Mouse (Mus musculus) kidney, embryonic 14.5 days (tissue): ENCODE results near the gene Snx9. TPM values are rescaled to one million over a fixed set of nuclear protein-coding genes. Genes with fewer than 3 reads are reported as not detected.

Source experiments
- ATAC-seq: fragments of 200-750 bp; cut with Nextera tagmentation; 2 replicates; pipeline ENCODE4 v1.8.0; 2017; ENCODE audit warnings: moderate number of reproducible peaks, mild to moderate bottlenecking, moderate TSS enrichment, moderate library complexity; ENCODE audit not compliant: low FRiP score, low TSS enrichment
- H3K27ac ChIP-seq: fragments of 300-500 bp; sonication (generic); 2 replicates; pipeline ENCODE4 v1.5.1; 2014; ENCODE audit warnings: low read depth, mild to moderate bottlenecking, low read length, moderate library complexity, mixed read lengths
- H3K27me3 ChIP-seq: fragments of 300-500 bp; sonication (generic); 2 replicates; pipeline ENCODE4 v1.6.1; 2014; ENCODE audit warnings: mild to moderate bottlenecking, low read length; ENCODE audit not compliant: control insufficient read depth, insufficient read depth
- H3K36me3 ChIP-seq: fragments of 300-500 bp; sonication (generic); 2 replicates; pipeline ENCODE4 v1.6.1; 2014; ENCODE audit warnings: low read length, mixed read lengths; ENCODE audit not compliant: control insufficient read depth, insufficient read depth
- H3K4me1 ChIP-seq: fragments of 300-500 bp; sonication (generic); 2 replicates; pipeline ENCODE4 v1.6.1; 2014; ENCODE audit warnings: low read length, mixed read lengths; ENCODE audit not compliant: control insufficient read depth, insufficient read depth
- H3K4me2 ChIP-seq: fragments of 300-500 bp; sonication (generic); replicated peaks from 2 replicates; pipeline ENCODE4 v1.6.1; 2014; ENCODE audit warnings: low read depth, mild to moderate bottlenecking, low read length
- H3K4me3 ChIP-seq: fragments of 300-500 bp; sonication (generic); 2 replicates; pipeline ENCODE4 v1.5.1; 2014; ENCODE audit warnings: mild to moderate bottlenecking, low read length
- H3K9ac ChIP-seq: fragments of 300-500 bp; sonication (generic); 2 replicates; pipeline ENCODE4 v1.6.1; 2014; ENCODE audit warnings: low read depth, mild to moderate bottlenecking, low read length, moderate library complexity
- H3K9me3 ChIP-seq: fragments of 300-500 bp; sonication (generic); 2 replicates; pipeline ENCODE4 v1.6.1; 2016; ENCODE audit warnings: low read length; ENCODE audit not compliant: control insufficient read depth
- WGBS: fragments of 180-500 bp; shearing (Covaris S2); extraction: QIAGEN DNeasy Blood & Tissue Kit; methylation state at CpG from one replicate; pipeline ENCODE4 v1.1.7; 2014; 5-methylcytosine and 5-hydroxymethylcytosine counted together
- polyA plus RNA-seq: library from polyadenylated mRNA; unstranded; fragments of >200 nt; fragmentation: Nextera tagmentation; extraction: Ambion mirVana; gene quantifications from 2 replicates; pipeline ENCODE4 v1.2.1, GENCODE M21; 2014

Snx9 gene
- polyA plus RNA-seq, 1 experiment from 2014 or later: 44.5 TPM

- peaks cover 16% of the 10 kb centered on the region; the same call in 1 of the 2 replicates for H3K4me1 ChIP-seq
- peak overlapping the region; percentile 76 for H3K4me2 ChIP-seq
- H3K27me3 ChIP-seq: no peaks in the 10 kb centered on the region
- peak overlapping the region; percentile 37 for H3K4me3 ChIP-seq
- peak; percentile 93 for ATAC-seq
- H3K9me3 ChIP-seq: no peaks in the 10 kb centered on the region
- H3K9ac ChIP-seq: peak overlapping the region; percentile 57
- H3K27ac ChIP-seq: no peak overlapping the region
- H3K36me3 ChIP-seq: peaks cover 9% of the 10 kb centered on the region
- 2% methylated on average over 30 of the region's 30 CpGs for WGBS
Measured at GRCm38 (mm10) chr17:5934554-5935324, 93.6 kb downstream of the Snx9 start.

- Histone ChIP-seq H3K27me3 (no peaks in the 10 kb centered on the region), H3K9ac (no peak overlapping the region), H3K4me1 (peaks cover 16% of the 10 kb centered on the region; the same call in 1 of the 2 replicates), H3K4me2 (no peak overlapping the region), H3K36me3 (peaks cover 4% of the 10 kb centered on the region; the same call in 1 of the 2 replicates), H3K4me3 (no peak overlapping the region), H3K27ac (no peak overlapping the region), H3K9me3 (no peaks in the 10 kb centered on the region)
- WGBS: 56% methylated on average over 3 of the region's 3 CpGs
- ATAC-seq: no peak
Measured at GRCm38 (mm10) chr17:5935680-5936079, 94.6 kb downstream of the Snx9 start.

- Histone ChIP-seq H3K27ac (no peak overlapping the region), H3K9me3 (no peaks in the 10 kb centered on the region), H3K9ac (no peak overlapping the region), H3K4me1 (peaks cover 16% of the 10 kb centered on the region; the same call in 1 of the 2 replicates), H3K36me3 (peaks cover under 1% of the 10 kb centered on the region; the same call in 1 of the 2 replicates), H3K27me3 (no peaks in the 10 kb centered on the region), H3K4me3 (no peak overlapping the region), H3K4me2 (no peak overlapping the region)
- ATAC-seq: no peak
- 72% methylated on average over 14 of the region's 14 CpGs for WGBS
Measured at GRCm38 (mm10) chr17:5936276-5936675, 95.1 kb downstream of the Snx9 start.

GRCm38 (mm10) chr17:5937441-5937840, 96.3 kb downstream of the Snx9 start:
- H3K4me1 ChIP-seq: peaks cover 16% of the 10 kb centered on the region; the same call in 1 of the 2 replicates
- no peaks in the 10 kb centered on the region for H3K9me3 ChIP-seq
- WGBS: 70% methylated on average over 2 of the region's 2 CpGs
- ATAC-seq: no peak
- no peak overlapping the region for H3K4me3 ChIP-seq
- H3K4me2 ChIP-seq: no peak overlapping the region
- H3K9ac ChIP-seq: no peak overlapping the region
- no peaks in the 10 kb centered on the region for H3K36me3 ChIP-seq
- no peaks in the 10 kb centered on the region for H3K27me3 ChIP-seq
- H3K27ac ChIP-seq: no peak overlapping the region

GRCm38 (mm10) chr17:5939871-5940270, 98.7 kb downstream of the Snx9 start:
- no peaks in the 10 kb centered on the region for H3K27me3 ChIP-seq
- WGBS: 62% methylated on average over 12 of the region's 12 CpGs

GRCm38 (mm10) chr17:5940792-5941191, 99.7 kb downstream of the Snx9 start:
- Histone ChIP-seq H3K4me1 (peaks cover 4% of the 10 kb centered on the region; the same call in 1 of the 2 replicates), H3K27me3 (no peaks in the 10 kb centered on the region), H3K4me3 (peak overlapping the region; percentile 53), H3K9ac (peak overlapping the region; percentile 56), H3K36me3 (no peaks in the 10 kb centered on the region), H3K4me2 (peak overlapping the region; percentile 68), H3K27ac (no peak overlapping the region), H3K9me3 (no peaks in the 10 kb centered on the region)
- WGBS: 1% methylated on average over 31 of the region's 38 CpGs
- ATAC-seq: peak; percentile 87

More at GRCm38 (mm10) chr17:5939871-5940270, 98.7 kb downstream of the Snx9 start:
- Histone ChIP-seq H3K4me2 (no peak overlapping the region), H3K36me3 (no peaks in the 10 kb centered on the region), H3K4me1 (0 out of 2 replicates have a peak, but pooled peaks cover 10% of the 10 kb centered on the region), H3K4me3 (no peak overlapping the region), H3K27ac (no peak overlapping the region), H3K9ac (no peak overlapping the region; the same call in 1 of the 2 replicates), H3K9me3 (no peaks in the 10 kb centered on the region)
- ATAC-seq: no peak

- Histone ChIP-seq H3K27ac (no peak within 1 kb of the TSS; the same call in 1 of the 2 replicates), H3K36me3 (no peaks in the 10 kb centered on the region), H3K9ac (peak within 1 kb of the TSS; percentile 63), H3K9me3 (no peaks in the 10 kb centered on the region), H3K4me1 (no peaks in the 10 kb centered on the region; the same call in 1 of the 2 replicates), H3K27me3 (no peaks in the 10 kb centered on the region), H3K4me3 (peak within 1 kb of the TSS; percentile 53), H3K4me2 (peak within 1 kb of the TSS; percentile 68)
- WGBS: under 1% methylated on average over 43 of the region's 52 CpGs
- peak; percentile 69 for ATAC-seq
Measured at GRCm38 (mm10) chr17:5941230-5942043, 100.3 kb downstream of the Snx9 start, which contains the start of gene Synj2. TSS of gene Synj2 (plus strand) at chr17:5941280.

- WGBS: 75% methylated on average over 3 of the region's 3 CpGs
- peak overlapping the region; percentile 68 for H3K4me2 ChIP-seq
- H3K4me1 ChIP-seq: peaks cover 3% of the 10 kb centered on the region; the same call in 1 of the 2 replicates
- H3K9ac ChIP-seq: no peak overlapping the region
- ATAC-seq: no peak
- no peaks in the 10 kb centered on the region for H3K9me3 ChIP-seq
- H3K4me3 ChIP-seq: peak overlapping the region; percentile 53; the same call in 1 of the 2 replicates
- H3K27me3 ChIP-seq: no peaks in the 10 kb centered on the region
- no peak overlapping the region for H3K27ac ChIP-seq
- H3K36me3 ChIP-seq: no peaks in the 10 kb centered on the region
Measured at GRCm38 (mm10) chr17:5942156-5942555, 101.0 kb downstream of the Snx9 start.
